Mouse (Mus musculus): ENCODE data around the gene Dact3. TPM values are rescaled to one million over a fixed set of nuclear protein-coding genes. Genes with fewer than 3 reads are reported as not detected.

Gene Dact3
- total and polyA plus RNA-seq, 3 experiments = 0.31 to 2.1 TPM; not detected in 1

DNA sequence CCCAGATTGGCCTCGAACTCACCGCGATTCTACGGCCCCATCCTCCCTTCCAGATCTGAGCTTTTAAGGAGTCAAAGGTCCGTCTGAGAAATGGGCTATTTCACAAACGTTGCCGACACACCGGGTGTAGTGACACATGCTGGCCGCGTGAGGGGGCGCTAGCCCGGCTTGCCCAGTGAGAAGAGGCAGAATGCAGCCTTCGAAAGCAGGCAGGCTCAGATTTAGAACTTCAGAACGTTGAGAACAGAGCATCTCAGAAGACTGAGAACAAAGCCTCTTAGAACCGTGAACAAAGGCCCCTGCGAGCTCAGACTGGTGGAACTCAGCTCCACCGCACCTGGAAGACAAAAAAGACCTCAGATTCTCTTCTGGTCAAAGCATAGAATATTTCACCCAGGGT lies 927 bp upstream of the Dact3 start:
- peak; percentile 86 for DNase-seq (ENCODE audit: low read depth, low spot score)
- peak overlapping the region; percentile 11 for H3K27ac ChIP-seq (ENCODE audit: control insufficient read depth, low read depth, low read length)
- peak overlapping the region; percentile 47 to 50 for H3K4me3 ChIP-seq (ENCODE audit: control insufficient read depth in 1 of 2, insufficient read depth in 1 of 2, low read depth in 2 of 2, low read length in 2 of 2)
- H3K4me1 ChIP-seq (ENCODE audit: control insufficient read depth in 1 of 2, insufficient read depth in 2 of 2, low read length in 2 of 2) = no peaks in the 10 kb centered on the region; a peak in 1 of 4 replicates
- H3K79me2 ChIP-seq (ENCODE audit: control insufficient read depth, insufficient read depth, low read length, poor library complexity) = no peaks in the 10 kb centered on the region; the same call in 1 of the 2 replicates
- peak overlapping the region; percentile 29 for H3K9ac ChIP-seq (ENCODE audit: control insufficient read depth, low read depth, low read length, poor library complexity, severe bottlenecking)
- H3K27me3 ChIP-seq (ENCODE audit: control insufficient read depth in 1 of 2, insufficient read depth in 2 of 2, low read length in 2 of 2) = no peaks in the 10 kb centered on the region
- H3K36me3 ChIP-seq (ENCODE audit: control insufficient read depth in 1 of 2, insufficient read depth in 2 of 2, low read length in 2 of 2) = peaks cover 0 to 4% of the 10 kb centered on the region in 2 experiments; a peak in 2 of 4 replicates
- no peaks in the 10 kb centered on the region for H3K9me3 ChIP-seq (replicated peaks; ENCODE audit: insufficient read depth, low read length)
- no peak for TF ChIP-seq USF2 (IDR thresholded peaks at IDR 0.05; ENCODE audit: borderline replicate concordance in 1 of 2, insufficient read depth in 1 of 2, low read depth in 1 of 2, low read length in 2 of 2)
- no peak for TF ChIP-seq E2F4 (IDR thresholded peaks at IDR 0.05; ENCODE audit: borderline replicate concordance, low read depth, low read length)
- no peak for TF ChIP-seq TBP (IDR thresholded peaks at IDR 0.05; ENCODE audit: low read depth, low read length)
- peak; percentile 85 for TF ChIP-seq SMC3 (IDR thresholded peaks at IDR 0.05; ENCODE audit: low read depth, low read length)
- TF ChIP-seq BHLHE40 (IDR thresholded peaks at IDR 0.05; ENCODE audit: borderline replicate concordance, low read depth, low read length) = no peak
- TF ChIP-seq ZC3H11A (IDR thresholded peaks at IDR 0.05; ENCODE audit: low read depth, low read length) = peak; percentile 63
- TF ChIP-seq POLR2AphosphoS5 (IDR thresholded peaks at IDR 0.05; ENCODE audit: borderline replicate concordance, low read depth, low read length) = no peak
- TF ChIP-seq ZKSCAN1 (IDR thresholded peaks at IDR 0.05; ENCODE audit: low read depth, low read length) = no peak
- peak; percentile 93 to 95 (median 94) for TF ChIP-seq CTCF (IDR thresholded peaks at IDR 0.05 in 2 of 3, conservative IDR thresholded peaks at IDR 0.05 in 1 of 3; ENCODE audit: control insufficient read depth in 1 of 3, insufficient read depth in 1 of 3, low read depth in 2 of 3, low read length in 3 of 3, poor library complexity in 1 of 3, severe bottlenecking in 1 of 3)
- no peak for TF ChIP-seq GATA1 (IDR thresholded peaks at IDR 0.05; ENCODE audit: low read depth, low read length)
- TF ChIP-seq SIN3A (IDR thresholded peaks at IDR 0.05; ENCODE audit: low read length) = peak; percentile 32
- no peak for TF ChIP-seq MYC (IDR thresholded peaks at IDR 0.05; ENCODE audit: low read depth, low read length)
- no peak for TF ChIP-seq MAX (IDR thresholded peaks at IDR 0.05; ENCODE audit: low read length)
- TF ChIP-seq USF1 (IDR thresholded peaks at IDR 0.05; ENCODE audit: low read depth, low read length) = no peak
- no peak for TF ChIP-seq MYB (IDR thresholded peaks at IDR 0.05; ENCODE audit: low read depth, low read length)
- TF ChIP-seq MAFK (IDR thresholded peaks at IDR 0.05; ENCODE audit: borderline replicate concordance, low read depth, low read length) = no peak
- TF ChIP-seq RAD21 (IDR thresholded peaks at IDR 0.05; ENCODE audit: low read depth, low read length) = peak; percentile 75

GRCm38 (mm10) chr7:16874756-16875309 lies 284 bp upstream of the Dact3 start:
- Histone ChIP-seq H3K9me3 (replicated peaks; ENCODE audit: insufficient read depth, low read length) (no peaks in the 10 kb centered on the region), H3K27ac (ENCODE audit: control insufficient read depth, low read depth, low read length) (peak overlapping the region; percentile 11), H3K9ac (ENCODE audit: control insufficient read depth, low read depth, low read length, poor library complexity, severe bottlenecking) (peak overlapping the region; percentile 15; the same call in 1 of the 2 replicates)
- TF ChIP-seq CHD2 (IDR thresholded peaks at IDR 0.05; ENCODE audit: low read length) (no peak), USF2 (IDR thresholded peaks at IDR 0.05; ENCODE audit: borderline replicate concordance in 1 of 2, insufficient read depth in 1 of 2, low read depth in 1 of 2, low read length in 2 of 2) (peak in 1 of 2 experiments; percentile 64; a peak in 2 of 4 replicates), CHD1 (IDR thresholded peaks at IDR 0.05; ENCODE audit: low read depth, low read length) (no peak), ZKSCAN1 (IDR thresholded peaks at IDR 0.05; ENCODE audit: low read depth, low read length) (no peak), TAL1 (IDR thresholded peaks at IDR 0.05; ENCODE audit: low read length) (no peak), MYC (IDR thresholded peaks at IDR 0.05; ENCODE audit: low read depth, low read length) (peak; percentile 83), POLR2A (IDR thresholded peaks at IDR 0.05; ENCODE audit: control insufficient read depth in 1 of 2, insufficient read depth in 1 of 2, low read depth in 1 of 2, low read length in 2 of 2, poor library complexity in 1 of 2) (no peak), HCFC1 (IDR thresholded peaks at IDR 0.05; ENCODE audit: low read depth, low read length) (0 out of 2 replicates have a peak, but pooled peaks have one; percentile 48), NELFE (IDR thresholded peaks at IDR 0.05; ENCODE audit: low read depth, low read length) (no peak), SIN3A (IDR thresholded peaks at IDR 0.05; ENCODE audit: low read length) (peak; percentile 43), MAX (IDR thresholded peaks at IDR 0.05; ENCODE audit: low read length) (peak; percentile 87), GATA1 (IDR thresholded peaks at IDR 0.05; ENCODE audit: low read depth, low read length) (no peak), JUND (IDR thresholded peaks at IDR 0.05; ENCODE audit: low read depth, low read length) (no peak), MAZ (IDR thresholded peaks at IDR 0.05; ENCODE audit: low read depth, low read length) (peak; percentile 54; the same call in 1 of the 2 replicates), ETS1 (IDR thresholded peaks at IDR 0.05; ENCODE audit: low read depth, low read length) (peak; percentile 50; the same call in 1 of the 2 replicates), MYB (IDR thresholded peaks at IDR 0.05; ENCODE audit: low read depth, low read length) (no peak), RCOR1 (IDR thresholded peaks at IDR 0.05; ENCODE audit: low read depth, low read length) (no peak), EP300 (IDR thresholded peaks at IDR 0.05; ENCODE audit: low read depth in 1 of 2, low read length in 2 of 2) (no peak), BHLHE40 (IDR thresholded peaks at IDR 0.05; ENCODE audit: borderline replicate concordance, low read depth, low read length) (peak; percentile 85; the same call in 1 of the 2 replicates), CTCF (IDR thresholded peaks at IDR 0.05 in 2 of 3, conservative IDR thresholded peaks at IDR 0.05 in 1 of 3; ENCODE audit: control insufficient read depth in 1 of 3, insufficient read depth in 1 of 3, low read depth in 2 of 3, low read length in 3 of 3, poor library complexity in 1 of 3, severe bottlenecking in 1 of 3) (no peak; a peak in 1 of 6 replicates), POLR2AphosphoS2 (IDR thresholded peaks at IDR 0.05; ENCODE audit: low read length) (no peak), POLR2AphosphoS5 (IDR thresholded peaks at IDR 0.05; ENCODE audit: borderline replicate concordance, low read depth, low read length) (no peak)

More at GRCm38 (mm10) chr7:16874756-16875309, 284 bp upstream of the Dact3 start:
- H3K79me2 ChIP-seq (ENCODE audit: control insufficient read depth, insufficient read depth, low read length, poor library complexity) = no peaks in the 10 kb centered on the region; the same call in 1 of the 2 replicates
- H3K4me3 ChIP-seq (ENCODE audit: control insufficient read depth in 1 of 2, insufficient read depth in 1 of 2, low read depth in 2 of 2, low read length in 2 of 2) = peak overlapping the region; percentile 47 to 50
- H3K27me3 ChIP-seq (ENCODE audit: control insufficient read depth in 1 of 2, insufficient read depth in 2 of 2, low read length in 2 of 2) = no peaks in the 10 kb centered on the region
- DNase-seq (ENCODE audit: low read depth, low spot score) = peak; percentile 100
- H3K36me3 ChIP-seq (ENCODE audit: control insufficient read depth in 1 of 2, insufficient read depth in 2 of 2, low read length in 2 of 2) = peaks cover 0 to 4% of the 10 kb centered on the region in 2 experiments; a peak in 2 of 4 replicates
- H3K4me1 ChIP-seq (ENCODE audit: control insufficient read depth in 1 of 2, insufficient read depth in 2 of 2, low read length in 2 of 2) = no peaks in the 10 kb centered on the region; a peak in 1 of 4 replicates

Data from MEL (cell line).